Mouse (Mus musculus): ENCODE results near the gene Trim2. TPM values are rescaled to one million over a fixed set of nuclear protein-coding genes. Genes with fewer than 3 reads are reported as not detected.

Gene Trim2
- total and polyA plus RNA-seq, 2 experiments from 2014 or later, result 149 to 291 TPM

DNA sequence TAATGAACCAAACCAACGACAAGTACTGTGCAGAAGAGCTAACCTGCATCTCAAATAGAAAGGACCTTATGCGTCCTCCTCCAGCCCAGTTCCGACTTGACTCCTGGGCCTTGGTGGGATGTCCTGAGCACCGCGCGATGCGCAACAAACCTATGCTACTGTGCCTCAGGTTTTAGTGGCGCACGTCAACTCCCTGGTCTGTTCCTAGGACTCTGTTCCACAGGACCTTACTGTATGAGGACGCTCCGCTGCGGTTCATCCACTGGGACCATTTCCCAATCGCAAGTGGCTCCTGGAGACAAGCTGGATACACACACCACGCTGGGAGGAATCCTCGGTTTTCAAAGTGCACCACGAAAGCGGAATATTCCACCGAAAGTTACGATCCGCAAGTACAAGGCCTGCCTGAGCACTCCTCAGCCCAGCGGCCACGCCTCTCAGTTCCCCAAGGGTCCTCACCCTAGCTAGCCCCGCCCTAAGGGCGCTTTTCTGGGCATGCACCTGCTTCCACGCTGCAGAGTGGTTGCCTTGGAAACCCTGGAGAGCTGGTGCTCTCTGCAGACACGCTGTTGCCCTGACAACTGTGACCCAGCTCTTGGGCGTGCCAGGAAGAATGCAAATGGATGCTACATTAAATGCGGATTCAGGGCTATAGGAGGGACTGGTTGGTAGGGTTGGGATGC lies 1.5 kb downstream of the Trim2 start:
- peak overlapping the region; percentile 62 for H3K9ac ChIP-seq (replicated peaks; ENCODE audit: low read length, poor library complexity, severe bottlenecking)
- no peaks in the 10 kb centered on the region for H3K27me3 ChIP-seq (ENCODE audit: insufficient read depth, low read length)
- H3K4me2 ChIP-seq (ENCODE audit: low read depth, low read length, poor library complexity, severe bottlenecking), result peak overlapping the region; percentile 76
- no peaks in the 10 kb centered on the region for H3K9me3 ChIP-seq (ENCODE audit: low read length)
- peak overlapping the region; percentile 49 for H3K4me3 ChIP-seq (ENCODE audit: low read depth, low read length)
- 0% methylated on average over 28 of the region's 28 CpGs for WGBS
- H3K36me3 ChIP-seq (ENCODE audit: insufficient read depth, low read length), result no peaks in the 10 kb centered on the region
- H3K27ac ChIP-seq (ENCODE audit: low read depth, low read length), result peak overlapping the region; percentile 84
- ATAC-seq (ENCODE audit: low FRiP score) (peak; percentile 92), DNase-seq (ENCODE audit: low spot score) (peak; percentile 95)
- H3K4me1 ChIP-seq (ENCODE audit: insufficient read depth, low read length), result 0 out of 2 replicates have a peak, but pooled peaks cover 10% of the 10 kb centered on the region
- no peak for TF ChIP-seq CTCF (IDR thresholded peaks at IDR 0.05)

- peak overlapping the region; percentile 49 for H3K4me3 ChIP-seq (ENCODE audit: low read depth, low read length)
- H3K9me3 ChIP-seq (ENCODE audit: low read length), result no peaks in the 10 kb centered on the region
- peak; percentile 80 for DNase-seq (ENCODE audit: low spot score)
- peak; percentile 63 for TF ChIP-seq CTCF (IDR thresholded peaks at IDR 0.05)
- H3K27me3 ChIP-seq (ENCODE audit: insufficient read depth, low read length), result no peaks in the 10 kb centered on the region
- ATAC-seq (ENCODE audit: low FRiP score), result peak; percentile 68
- 0 out of 2 replicates have a peak, but pooled peaks cover 10% of the 10 kb centered on the region for H3K4me1 ChIP-seq (ENCODE audit: insufficient read depth, low read length)
- peak overlapping the region; percentile 76 for H3K4me2 ChIP-seq (ENCODE audit: low read depth, low read length, poor library complexity, severe bottlenecking)
- peak overlapping the region; percentile 84 for H3K27ac ChIP-seq (ENCODE audit: low read depth, low read length)
- WGBS, result 1% methylated on average over 32 of the region's 32 CpGs
- H3K9ac ChIP-seq (replicated peaks; ENCODE audit: low read length, poor library complexity, severe bottlenecking), result peak overlapping the region; percentile 62
- H3K36me3 ChIP-seq (ENCODE audit: insufficient read depth, low read length), result no peaks in the 10 kb centered on the region
Observed at GRCm38 (mm10) chr3:84304339-84305009, 2.2 kb downstream of the Trim2 start.

DNA sequence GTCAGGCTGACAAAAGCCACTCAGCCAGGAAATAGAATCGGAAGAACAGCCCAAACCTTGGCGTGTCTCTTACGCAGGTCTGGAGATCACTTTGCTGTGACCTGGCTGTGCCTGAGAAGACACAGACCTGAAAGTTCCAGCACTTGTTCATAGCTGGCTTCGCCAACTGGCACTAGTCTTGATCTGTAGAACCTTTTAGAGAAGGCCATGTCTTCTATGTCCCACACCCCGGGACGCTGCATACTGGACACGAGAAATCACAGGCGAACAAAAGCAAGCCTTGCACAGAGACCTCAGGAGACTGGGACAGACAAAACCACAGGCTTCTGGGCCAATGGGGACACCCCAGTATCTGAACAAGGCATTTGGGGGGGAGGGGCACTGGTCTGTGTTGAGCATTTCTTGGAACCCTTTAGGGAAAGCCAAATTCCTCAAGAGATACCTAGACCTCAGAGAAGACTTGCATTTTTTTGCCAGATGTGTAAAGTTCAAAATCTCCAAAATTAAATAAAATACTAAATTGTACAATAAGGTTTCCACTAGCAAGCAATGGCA lies 3.2 kb downstream of the Trim2 start:
- Histone ChIP-seq H3K9me3 (ENCODE audit: low read length) (no peaks in the 10 kb centered on the region), H3K4me1 (ENCODE audit: insufficient read depth, low read length) (0 out of 2 replicates have a peak, but pooled peaks cover 10% of the 10 kb centered on the region), H3K36me3 (ENCODE audit: insufficient read depth, low read length) (no peaks in the 10 kb centered on the region), H3K9ac (replicated peaks; ENCODE audit: low read length, poor library complexity, severe bottlenecking) (peak overlapping the region; percentile 62), H3K27me3 (ENCODE audit: insufficient read depth, low read length) (no peaks in the 10 kb centered on the region), H3K4me2 (ENCODE audit: low read depth, low read length, poor library complexity, severe bottlenecking) (peak overlapping the region; percentile 76), H3K27ac (ENCODE audit: low read depth, low read length) (peak overlapping the region; percentile 84), H3K4me3 (ENCODE audit: low read depth, low read length) (peak overlapping the region; percentile 49)
- 27% methylated on average over 8 of the region's 8 CpGs for WGBS
- TF ChIP-seq CTCF (IDR thresholded peaks at IDR 0.05), result no peak
- no peak for DNase-seq (ENCODE audit: low spot score)
- no peak for ATAC-seq (ENCODE audit: low FRiP score)

DNA sequence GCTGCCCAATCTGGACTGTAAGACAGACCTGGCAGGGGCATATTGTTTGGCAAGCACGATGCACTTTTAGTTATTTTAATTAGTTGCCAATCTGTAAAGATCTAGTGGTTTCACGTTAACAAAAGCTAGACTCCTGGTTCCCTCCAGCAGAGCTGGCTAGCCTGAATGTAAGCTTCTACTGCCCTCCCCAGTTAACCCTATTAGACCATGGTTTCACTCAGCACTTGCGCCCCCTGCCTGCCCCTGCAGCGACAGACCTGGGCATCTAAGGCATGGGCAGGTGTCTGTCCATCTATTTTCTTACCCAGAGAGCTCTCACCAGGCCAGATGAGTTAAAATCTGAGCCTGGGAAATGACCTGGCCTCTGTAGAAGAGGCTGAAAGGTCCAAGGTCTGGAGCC lies 4.4 kb downstream of the Trim2 start:
- H3K4me1 ChIP-seq (ENCODE audit: insufficient read depth, low read length), result 0 out of 2 replicates have a peak, but pooled peaks cover 10% of the 10 kb centered on the region
- no peak overlapping the region; the same call in 1 of the 2 replicates for H3K27ac ChIP-seq (ENCODE audit: low read depth, low read length)
- H3K9ac ChIP-seq (replicated peaks; ENCODE audit: low read length, poor library complexity, severe bottlenecking), result peak overlapping the region; percentile 36; the same call in 1 of the 2 replicates
- no peaks in the 10 kb centered on the region for H3K36me3 ChIP-seq (ENCODE audit: insufficient read depth, low read length)
- H3K9me3 ChIP-seq (ENCODE audit: low read length), result no peaks in the 10 kb centered on the region
- peak overlapping the region; percentile 76 for H3K4me2 ChIP-seq (ENCODE audit: low read depth, low read length, poor library complexity, severe bottlenecking)
- TF ChIP-seq CTCF (IDR thresholded peaks at IDR 0.05), result peak; percentile 77
- no peaks in the 10 kb centered on the region for H3K27me3 ChIP-seq (ENCODE audit: insufficient read depth, low read length)
- ATAC-seq (ENCODE audit: low FRiP score) (no peak), DNase-seq (ENCODE audit: low spot score) (peak; percentile 64)
- whole genome bisulfite sequencing, result 9% methylated on average over 4 of the region's 4 CpGs
- peak overlapping the region; percentile 49; the same call in 1 of the 2 replicates for H3K4me3 ChIP-seq (ENCODE audit: low read depth, low read length)

- H3K9ac ChIP-seq (replicated peaks; ENCODE audit: low read length, poor library complexity, severe bottlenecking), result peak overlapping the region; percentile 36; the same call in 1 of the 2 replicates
- no peaks in the 10 kb centered on the region for H3K9me3 ChIP-seq (ENCODE audit: low read length)
- 0 out of 2 replicates have a peak, but pooled peaks cover 10% of the 10 kb centered on the region for H3K4me1 ChIP-seq (ENCODE audit: insufficient read depth, low read length)
- ATAC-seq (ENCODE audit: low FRiP score), result no peak
- no peak for DNase-seq (ENCODE audit: low spot score)
- peak overlapping the region; percentile 76 for H3K4me2 ChIP-seq (ENCODE audit: low read depth, low read length, poor library complexity, severe bottlenecking)
- no peaks in the 10 kb centered on the region for H3K27me3 ChIP-seq (ENCODE audit: insufficient read depth, low read length)
- H3K27ac ChIP-seq (ENCODE audit: low read depth, low read length), result no peak overlapping the region
- 63% methylated on average over 4 of the region's 4 CpGs for WGBS
- no peak for TF ChIP-seq CTCF (IDR thresholded peaks at IDR 0.05)
- no peaks in the 10 kb centered on the region for H3K36me3 ChIP-seq (ENCODE audit: insufficient read depth, low read length)
- H3K4me3 ChIP-seq (ENCODE audit: low read depth, low read length), result peak overlapping the region; percentile 49; the same call in 1 of the 2 replicates
Observed at GRCm38 (mm10) chr3:84301674-84302073, 5.0 kb downstream of the Trim2 start.
